Mouse (Mus musculus) mouse trophoblast stem cell (cell line): ENCODE results near the gene Id3.
"Not testable (repeated sequence)": the region's sequence is repeated elsewhere in the genome, so short reads cannot be mapped to it uniquely, and the experiment has no call there.

ENCODE experiments used
- in situ Hi-C, 2 experiments: fragments of 300-500 bp; cut with MseI, MboI; formaldehyde crosslinking; loops; 2 replicates in 1 of 2; 3 replicates in 1 of 2; pipeline ENCODE4 v1.15.1; 2025

Id3 gene

GRCm38 (mm10) chr4:136143193-136143976 is at the start of gene Id3:
Gene Id3, plus strand, starts transcription at chr4:136143497.
- in situ Hi-C loops = no loop called here

GRCm38 (mm10) chr4:136094519-136095219 is 48.6 kb upstream of the Id3 start:
- in situ Hi-C loops = no loop called here

- in situ Hi-C loops = no loop called here
These were observed 47.7 kb upstream of the Id3 start for GRCm38 (mm10) chr4:136095490-136096105.

- in situ Hi-C loops = no loop called here
These were observed 46.7 kb upstream of the Id3 start for GRCm38 (mm10) chr4:136096446-136097113.

GRCm38 (mm10) chr4:136098446-136098845 is 44.9 kb upstream of the Id3 start:
- in situ Hi-C loops = no loop called here

GRCm38 (mm10) chr4:136100396-136101070 is 42.8 kb upstream of the Id3 start:
- in situ Hi-C loops = no loop called here

- in situ Hi-C loops = not testable (repeated sequence)
These were observed 41.5 kb upstream of the Id3 start for GRCm38 (mm10) chr4:136101753-136102152.

- in situ Hi-C loops = no loop called here
These were observed 38.5 kb upstream of the Id3 start for GRCm38 (mm10) chr4:136104590-136105337.

- in situ Hi-C loops = no loop called here
These were observed 36.4 kb upstream of the Id3 start for GRCm38 (mm10) chr4:136106880-136107301.

- in situ Hi-C loops = no loop called here
These were observed 34.1 kb upstream of the Id3 start for GRCm38 (mm10) chr4:136109153-136109552.

- in situ Hi-C loops = no loop called here
These were observed 33.1 kb upstream of the Id3 start for GRCm38 (mm10) chr4:136109941-136110900.

- in situ Hi-C loops = no loop called here
These were observed 31.0 kb upstream of the Id3 start for GRCm38 (mm10) chr4:136112344-136112743.

- in situ Hi-C loops = no loop called here
These were observed 28.6 kb upstream of the Id3 start for GRCm38 (mm10) chr4:136114747-136115146.

- in situ Hi-C loops = no loop called here
These were observed 26.3 kb upstream of the Id3 start for GRCm38 (mm10) chr4:136117022-136117421.

- in situ Hi-C loops = no loop called here
These were observed 23.3 kb upstream of the Id3 start for GRCm38 (mm10) chr4:136120041-136120440.

GRCm38 (mm10) chr4:136121158-136121557 is 22.1 kb upstream of the Id3 start:
- in situ Hi-C loops = no loop called here

- in situ Hi-C loops = no loop called here
These were observed 21.3 kb upstream of the Id3 start for GRCm38 (mm10) chr4:136121844-136122468.

GRCm38 (mm10) chr4:136123111-136123791 is 20.0 kb upstream of the Id3 start:
- in situ Hi-C loops = no loop called here

- in situ Hi-C loops = no loop called here
These were observed 19.5 kb upstream of the Id3 start for GRCm38 (mm10) chr4:136123792-136124161.
